Mouse (Mus musculus): ENCODE data around the gene Grem1. TPM values are rescaled to one million over a fixed set of nuclear protein-coding genes. Genes with fewer than 3 reads are reported as not detected.

Grem1 gene
- 2.7 and 4.0 TPM in 2 replicates for polyA plus RNA-seq (2016; fragmentation: Nextera tagmentation; extraction: Ambion mirVana)

DNA sequence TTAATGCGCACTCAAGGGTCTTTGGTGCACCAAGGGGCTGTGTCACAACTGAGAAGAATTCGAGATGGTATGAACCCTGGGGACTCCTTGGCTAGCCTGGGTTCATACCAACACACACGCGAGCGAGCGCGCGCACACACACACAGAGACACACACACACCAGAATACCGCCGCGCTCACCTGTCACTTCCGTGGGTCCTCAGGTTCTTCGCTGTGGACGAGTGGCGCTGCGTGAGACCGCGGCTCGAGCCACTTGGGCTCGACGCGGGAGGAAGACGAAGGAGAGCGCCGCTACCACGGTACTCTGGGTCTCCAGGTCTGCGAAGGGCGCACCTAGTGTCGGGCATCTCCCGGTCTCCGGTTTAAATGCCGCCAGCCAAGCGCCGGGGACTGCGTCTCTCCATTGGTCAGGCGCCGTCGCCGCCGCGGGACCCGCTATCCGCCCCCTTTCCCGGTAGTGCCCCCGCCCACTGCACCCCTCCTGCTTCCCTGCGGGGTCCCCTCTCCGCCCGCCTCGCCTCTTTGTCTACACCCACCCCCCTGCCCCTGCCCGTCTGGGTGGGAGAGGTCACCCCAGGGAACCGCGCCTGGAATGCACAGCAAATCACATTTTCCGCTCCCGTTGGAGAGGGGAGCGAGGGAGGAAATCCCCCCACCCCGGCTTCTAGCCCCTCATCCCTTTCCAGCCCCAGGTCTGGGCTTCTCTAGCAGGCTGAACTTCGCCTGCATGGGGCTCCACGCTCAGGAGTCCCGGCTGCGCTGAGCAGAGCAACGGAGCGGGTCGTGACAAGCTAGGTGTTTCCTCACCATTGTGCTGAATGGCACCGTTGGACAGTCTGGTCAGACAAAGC, at the start of gene Grem1:
Grem1 (minus strand) TSS at position 336 of the 851 bp plus-strand sequence.
- ATAC-seq (ENCODE audit: insufficient number of reproducible peaks, insufficient read depth, low FRiP score, low TSS enrichment), result peak; percentile 31
- peak within 1 kb of the TSS; percentile 40 for H3K9ac ChIP-seq
- H3K9me3 ChIP-seq, result no peaks in the 10 kb centered on the region
- H3K36me3 ChIP-seq, result no peaks in the 10 kb centered on the region
- H3K27ac ChIP-seq, result no peak within 1 kb of the TSS
- H3K4me1 ChIP-seq, result peaks cover 19% of the 10 kb centered on the region
- under 1% methylated on average over 62 of the region's 64 CpGs for WGBS
- peaks cover 41% of the 10 kb centered on the region for H3K27me3 ChIP-seq
- H3K4me2 ChIP-seq (replicated peaks), result peak within 1 kb of the TSS; percentile 97
- peak within 1 kb of the TSS; percentile 56 for H3K4me3 ChIP-seq

DNA sequence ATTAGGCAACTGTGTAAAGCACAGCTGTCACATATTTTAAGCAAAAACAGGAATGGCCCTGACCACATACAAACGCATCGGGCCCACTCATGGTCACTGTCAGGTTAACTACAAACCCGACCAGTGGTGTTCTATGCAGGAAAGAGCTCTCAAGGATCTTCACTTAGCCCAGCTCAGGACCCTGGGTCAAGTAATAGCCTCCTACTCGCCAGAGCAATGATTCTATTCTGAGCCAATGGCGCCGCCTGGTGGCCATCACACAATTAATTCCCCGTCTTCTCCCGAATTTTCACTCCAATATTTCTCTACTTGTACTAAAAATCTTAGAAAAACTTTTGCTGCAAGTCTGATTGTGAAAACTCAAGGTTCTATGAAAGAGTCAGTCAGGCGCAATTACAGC, 49.2 kb upstream of the Grem1 start:
- Histone ChIP-seq H3K4me3 (no peak overlapping the region), H3K27me3 (no peaks in the 10 kb centered on the region), H3K4me1 (no peaks in the 10 kb centered on the region), H3K4me2 (replicated peaks) (no peak overlapping the region), H3K27ac (no peak overlapping the region), H3K9me3 (no peaks in the 10 kb centered on the region), H3K9ac (no peak overlapping the region), H3K36me3 (no peaks in the 10 kb centered on the region)
- ATAC-seq (ENCODE audit: insufficient number of reproducible peaks, insufficient read depth, low FRiP score, low TSS enrichment), result no peak
- WGBS, result 19% methylated on average over 9 of the region's 9 CpGs

DNA sequence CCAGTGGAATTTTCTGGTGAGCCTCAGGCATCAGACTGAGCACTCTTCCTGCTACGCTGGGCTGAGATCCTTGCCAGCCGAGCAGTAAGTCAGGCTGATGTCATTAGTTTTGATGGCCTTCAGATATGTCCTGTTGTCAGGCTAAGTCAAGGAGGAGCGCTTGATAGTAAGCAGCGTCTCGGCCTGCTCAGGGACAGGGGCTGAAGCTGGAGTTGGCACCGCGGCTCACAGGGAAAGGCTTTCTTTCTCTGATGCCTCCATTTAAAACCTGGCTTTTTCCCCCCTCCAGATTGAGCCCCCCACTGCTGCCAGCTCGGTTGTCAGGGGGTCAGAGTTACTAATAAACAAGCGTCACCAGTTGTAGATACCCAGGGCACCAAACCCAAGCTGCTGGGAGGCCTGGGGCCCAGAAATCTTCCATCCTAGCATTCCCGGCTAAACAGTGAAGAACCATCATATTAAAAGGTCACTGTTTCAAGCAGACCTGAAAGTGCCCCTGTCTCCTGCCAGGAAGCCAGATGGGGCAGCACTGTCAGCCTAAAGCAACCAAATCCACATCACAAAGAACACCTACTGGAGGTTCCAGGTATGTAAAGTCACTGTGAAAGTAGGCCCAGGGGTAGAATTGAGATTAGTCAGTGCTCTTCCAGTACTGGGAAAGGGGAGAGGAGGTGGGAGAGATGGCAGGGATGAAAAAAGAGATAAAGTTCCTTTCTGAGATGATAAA, 48.6 kb upstream of the Grem1 start:
- no peak overlapping the region for H3K4me2 ChIP-seq (replicated peaks)
- H3K4me3 ChIP-seq, result no peak overlapping the region
- no peak overlapping the region for H3K9ac ChIP-seq
- no peaks in the 10 kb centered on the region for H3K4me1 ChIP-seq
- H3K9me3 ChIP-seq, result no peaks in the 10 kb centered on the region
- no peak for ATAC-seq (ENCODE audit: insufficient number of reproducible peaks, insufficient read depth, low FRiP score, low TSS enrichment)
- H3K27ac ChIP-seq, result no peak overlapping the region
- H3K36me3 ChIP-seq, result no peaks in the 10 kb centered on the region
- no peaks in the 10 kb centered on the region for H3K27me3 ChIP-seq
- WGBS, result 57% methylated on average over 10 of the region's 10 CpGs

DNA sequence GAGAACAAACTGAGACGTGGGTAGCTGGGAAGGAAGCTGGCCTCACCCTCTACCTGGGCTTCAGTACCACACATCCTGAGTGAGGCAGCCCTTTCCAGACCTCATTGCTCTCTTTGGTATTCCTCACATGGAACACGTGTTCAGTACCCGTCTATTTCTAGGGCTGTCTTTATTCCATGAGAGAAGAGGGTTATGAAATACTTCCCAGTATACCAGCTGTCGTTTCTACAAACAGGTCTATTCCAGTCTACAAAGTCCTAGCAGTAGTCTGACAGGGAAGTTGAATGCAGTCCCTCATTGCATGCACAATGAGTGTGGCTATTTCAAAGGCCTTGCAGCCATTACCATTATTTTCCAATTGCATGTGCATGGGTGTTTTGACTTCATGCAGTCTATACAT, 47.3 kb upstream of the Grem1 start:
- no peak for ATAC-seq (ENCODE audit: insufficient number of reproducible peaks, insufficient read depth, low FRiP score, low TSS enrichment)
- no peak overlapping the region for H3K4me2 ChIP-seq (replicated peaks)
- no peaks in the 10 kb centered on the region for H3K9me3 ChIP-seq
- no peak overlapping the region for H3K9ac ChIP-seq
- H3K36me3 ChIP-seq, result no peaks in the 10 kb centered on the region
- 84% methylated on average over 4 of the region's 4 CpGs for WGBS
- H3K4me3 ChIP-seq, result no peak overlapping the region
- H3K4me1 ChIP-seq, result peaks cover 3% of the 10 kb centered on the region; the same call in 1 of the 2 replicates
- H3K27ac ChIP-seq, result no peak overlapping the region
- H3K27me3 ChIP-seq, result no peaks in the 10 kb centered on the region

- H3K9ac ChIP-seq, result no peak overlapping the region
- H3K4me3 ChIP-seq, result no peak overlapping the region
- no peaks in the 10 kb centered on the region for H3K9me3 ChIP-seq
- H3K27ac ChIP-seq, result no peak overlapping the region
- H3K36me3 ChIP-seq, result no peaks in the 10 kb centered on the region
- no peak overlapping the region for H3K4me2 ChIP-seq (replicated peaks)
- H3K4me1 ChIP-seq, result peaks cover 6% of the 10 kb centered on the region; the same call in 1 of the 2 replicates
- ATAC-seq (ENCODE audit: insufficient number of reproducible peaks, insufficient read depth, low FRiP score, low TSS enrichment), result no peak
- no peaks in the 10 kb centered on the region for H3K27me3 ChIP-seq
- 26% methylated on average over 1 of the region's 1 CpGs for WGBS
Measured at GRCm38 (mm10) chr2:113803753-113804152, 45.3 kb upstream of the Grem1 start.

- Histone ChIP-seq H3K27ac (0 out of 2 replicates have a peak overlapping the region, but pooled peaks have one; percentile 36), H3K9ac (no peak overlapping the region)
Measured at GRCm38 (mm10) chr2:113800846-113801245, 42.4 kb upstream of the Grem1 start.

DNA sequence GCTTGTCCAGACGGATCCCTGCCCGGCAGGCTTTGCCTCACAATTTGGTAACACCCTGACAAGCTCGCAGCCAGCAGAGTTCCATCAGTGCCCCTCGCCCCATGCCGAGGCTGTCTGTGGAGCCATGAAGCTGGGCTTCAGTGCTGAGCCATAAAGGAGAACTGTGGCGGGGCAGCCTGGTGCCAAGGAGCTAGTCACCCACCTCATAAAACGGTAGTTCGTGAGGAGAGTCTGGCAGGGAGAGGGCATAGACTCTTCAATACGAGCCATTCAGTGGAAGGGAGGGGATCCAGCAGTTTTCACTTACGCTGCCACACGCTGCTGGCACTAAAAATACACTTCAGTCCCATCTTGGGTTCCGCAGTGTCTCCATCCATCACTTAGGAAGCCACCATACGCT, 40.2 kb upstream of the Grem1 start:
- no peak overlapping the region for H3K4me2 ChIP-seq (replicated peaks)
- no peak overlapping the region for H3K27ac ChIP-seq
- WGBS, result 78% methylated on average over 13 of the region's 13 CpGs
- no peaks in the 10 kb centered on the region for H3K9me3 ChIP-seq
- peaks cover 6% of the 10 kb centered on the region; the same call in 1 of the 2 replicates for H3K4me1 ChIP-seq
- no peak overlapping the region for H3K9ac ChIP-seq
- no peak for ATAC-seq (ENCODE audit: insufficient number of reproducible peaks, insufficient read depth, low FRiP score, low TSS enrichment)
- H3K27me3 ChIP-seq, result no peaks in the 10 kb centered on the region
- no peaks in the 10 kb centered on the region for H3K36me3 ChIP-seq
- no peak overlapping the region for H3K4me3 ChIP-seq

More at GRCm38 (mm10) chr2:113800846-113801245, 42.4 kb upstream of the Grem1 start:
- no peak overlapping the region for H3K4me2 ChIP-seq (replicated peaks)
- 22% methylated on average over 5 of the region's 5 CpGs for WGBS
- no peaks in the 10 kb centered on the region for H3K9me3 ChIP-seq
- H3K27me3 ChIP-seq, result no peaks in the 10 kb centered on the region
- no peaks in the 10 kb centered on the region for H3K36me3 ChIP-seq
- H3K4me1 ChIP-seq, result peaks cover 6% of the 10 kb centered on the region; the same call in 1 of the 2 replicates
- no peak for ATAC-seq (ENCODE audit: insufficient number of reproducible peaks, insufficient read depth, low FRiP score, low TSS enrichment)
- H3K4me3 ChIP-seq, result no peak overlapping the region

GRCm38 (mm10) chr2:113795186-113795585, 36.7 kb upstream of the Grem1 start:
- H3K27ac ChIP-seq, result no peak overlapping the region
- no peak overlapping the region for H3K4me3 ChIP-seq
- no peak for ATAC-seq (ENCODE audit: insufficient number of reproducible peaks, insufficient read depth, low FRiP score, low TSS enrichment)
- WGBS, result 52% methylated on average over 4 of the region's 4 CpGs
- no peaks in the 10 kb centered on the region for H3K36me3 ChIP-seq
- no peak overlapping the region for H3K4me2 ChIP-seq (replicated peaks)
- no peaks in the 10 kb centered on the region for H3K9me3 ChIP-seq
- no peak overlapping the region for H3K9ac ChIP-seq
- no peaks in the 10 kb centered on the region for H3K4me1 ChIP-seq
- H3K27me3 ChIP-seq, result no peaks in the 10 kb centered on the region

- Histone ChIP-seq H3K36me3 (no peaks in the 10 kb centered on the region), H3K4me3 (no peak overlapping the region), H3K4me1 (no peaks in the 10 kb centered on the region), H3K9ac (no peak overlapping the region), H3K4me2 (replicated peaks) (no peak overlapping the region), H3K9me3 (no peaks in the 10 kb centered on the region), H3K27me3 (no peaks in the 10 kb centered on the region), H3K27ac (no peak overlapping the region)
- 81% methylated on average over 3 of the region's 3 CpGs for WGBS
- ATAC-seq (ENCODE audit: insufficient number of reproducible peaks, insufficient read depth, low FRiP score, low TSS enrichment), result no peak
Measured at GRCm38 (mm10) chr2:113793521-113793920, 35.1 kb upstream of the Grem1 start.

DNA sequence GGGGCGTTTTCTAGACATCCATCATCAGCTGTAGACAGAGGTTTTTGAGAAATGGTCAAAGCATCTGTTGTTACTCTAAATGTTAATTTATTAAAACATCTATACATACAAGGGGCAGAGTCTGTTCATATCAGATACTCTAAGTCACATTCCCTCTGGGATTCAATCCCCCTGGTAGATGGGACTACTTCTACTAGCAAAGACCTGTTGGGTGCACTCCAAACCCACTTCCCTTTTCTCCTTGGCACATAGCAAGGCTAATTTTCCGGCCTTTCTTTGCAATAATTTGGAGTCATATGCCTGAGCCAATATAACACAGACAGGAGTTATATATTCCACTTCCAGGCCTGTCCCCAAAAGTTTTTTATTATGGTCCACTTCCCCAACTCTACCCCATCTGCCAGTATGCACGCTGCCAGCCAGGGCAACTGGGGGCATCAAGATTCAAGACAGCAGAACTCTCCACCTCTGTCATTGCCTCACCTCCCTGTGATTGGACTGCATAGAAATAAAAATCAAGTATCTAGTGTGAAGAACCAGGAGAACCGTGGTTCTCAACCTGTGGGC, 30.5 kb upstream of the Grem1 start:
- no peaks in the 10 kb centered on the region for H3K27me3 ChIP-seq
- H3K4me3 ChIP-seq, result no peak overlapping the region
- WGBS, result 85% methylated on average over 4 of the region's 4 CpGs
- H3K4me2 ChIP-seq (replicated peaks), result no peak overlapping the region
- no peak for ATAC-seq (ENCODE audit: insufficient number of reproducible peaks, insufficient read depth, low FRiP score, low TSS enrichment)
- H3K4me1 ChIP-seq, result no peaks in the 10 kb centered on the region
- H3K36me3 ChIP-seq, result no peaks in the 10 kb centered on the region
- H3K27ac ChIP-seq, result no peak overlapping the region
- no peaks in the 10 kb centered on the region for H3K9me3 ChIP-seq
- no peak overlapping the region for H3K9ac ChIP-seq

DNA sequence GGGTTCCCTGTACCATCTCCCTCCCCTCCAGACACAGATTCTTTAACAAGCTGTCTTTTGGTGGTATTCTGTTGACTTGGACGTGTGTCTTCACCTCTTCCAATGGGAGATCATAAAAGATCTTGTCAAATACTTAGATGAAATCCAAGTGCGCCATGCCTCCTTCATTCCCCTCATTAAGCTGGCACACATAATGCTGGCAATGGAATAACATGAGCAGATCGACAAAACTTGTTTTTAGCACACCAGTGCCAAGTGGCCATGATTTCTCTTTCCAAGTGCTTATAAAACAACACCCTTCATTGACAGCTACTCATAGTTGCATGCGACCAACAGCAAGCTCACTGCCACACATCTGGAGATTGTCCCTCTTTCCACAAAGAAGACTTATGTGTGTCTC, 29.4 kb upstream of the Grem1 start:
- ATAC-seq (ENCODE audit: insufficient number of reproducible peaks, insufficient read depth, low FRiP score, low TSS enrichment), result no peak

More for the DNA sequence above, 29.4 kb upstream of the Grem1 start:
- Histone ChIP-seq H3K9ac (no peak overlapping the region), H3K4me3 (no peak overlapping the region), H3K36me3 (no peaks in the 10 kb centered on the region), H3K4me1 (no peaks in the 10 kb centered on the region), H3K4me2 (replicated peaks) (no peak overlapping the region), H3K9me3 (no peaks in the 10 kb centered on the region), H3K27me3 (no peaks in the 10 kb centered on the region), H3K27ac (no peak overlapping the region)
- WGBS, result 86% methylated on average over 4 of the region's 4 CpGs

Data from embryonic facial prominence, embryonic 12.5 days (tissue).